Mouse (Mus musculus): Measurements from ENCODE around the gene AU040320.

DNA sequence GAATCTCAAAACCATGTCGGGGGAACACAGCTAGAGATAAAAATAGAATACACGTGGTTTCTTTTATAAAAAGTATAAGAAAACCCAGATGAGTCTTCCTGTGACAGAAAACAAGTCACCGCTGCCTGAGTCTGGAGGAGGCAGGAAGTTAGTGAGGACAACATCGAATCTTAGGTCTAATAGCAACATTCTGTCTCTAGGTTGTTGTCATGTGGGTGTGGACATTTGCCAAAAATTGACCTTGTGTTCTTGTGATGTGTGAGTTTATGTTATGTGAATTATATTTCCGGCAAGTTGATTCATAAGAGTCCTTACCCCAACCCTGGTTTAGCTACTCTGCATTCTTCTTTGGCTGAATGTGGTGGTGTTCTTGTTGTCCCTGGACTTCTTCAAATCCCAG is 59.9 kb downstream of the AU040320 start:
- TF ChIP-seq POLR2A (IDR thresholded peaks at IDR 0.05; ENCODE audit: low read depth, low read length): no peak
- no peak for TF ChIP-seq CTCF (conservative IDR thresholded peaks at IDR 0.05; ENCODE audit: insufficient read depth, insufficient read length, low read depth, low read length)
